Mouse (Mus musculus) urinary bladder, postnatal 4 days (tissue): ENCODE results near the gene Traf7.
A peak's percentile ranks its signal among the peaks of the same experiment; 100 is the strongest.

ENCODE experiments used
- DNase-seq, 2 experiments: peaks; one replicate each; pipeline ENCODE4 v3.0.0; 2021 to 2022; ENCODE audit warnings: low spot score in 2 of 2

Traf7 gene

DNA sequence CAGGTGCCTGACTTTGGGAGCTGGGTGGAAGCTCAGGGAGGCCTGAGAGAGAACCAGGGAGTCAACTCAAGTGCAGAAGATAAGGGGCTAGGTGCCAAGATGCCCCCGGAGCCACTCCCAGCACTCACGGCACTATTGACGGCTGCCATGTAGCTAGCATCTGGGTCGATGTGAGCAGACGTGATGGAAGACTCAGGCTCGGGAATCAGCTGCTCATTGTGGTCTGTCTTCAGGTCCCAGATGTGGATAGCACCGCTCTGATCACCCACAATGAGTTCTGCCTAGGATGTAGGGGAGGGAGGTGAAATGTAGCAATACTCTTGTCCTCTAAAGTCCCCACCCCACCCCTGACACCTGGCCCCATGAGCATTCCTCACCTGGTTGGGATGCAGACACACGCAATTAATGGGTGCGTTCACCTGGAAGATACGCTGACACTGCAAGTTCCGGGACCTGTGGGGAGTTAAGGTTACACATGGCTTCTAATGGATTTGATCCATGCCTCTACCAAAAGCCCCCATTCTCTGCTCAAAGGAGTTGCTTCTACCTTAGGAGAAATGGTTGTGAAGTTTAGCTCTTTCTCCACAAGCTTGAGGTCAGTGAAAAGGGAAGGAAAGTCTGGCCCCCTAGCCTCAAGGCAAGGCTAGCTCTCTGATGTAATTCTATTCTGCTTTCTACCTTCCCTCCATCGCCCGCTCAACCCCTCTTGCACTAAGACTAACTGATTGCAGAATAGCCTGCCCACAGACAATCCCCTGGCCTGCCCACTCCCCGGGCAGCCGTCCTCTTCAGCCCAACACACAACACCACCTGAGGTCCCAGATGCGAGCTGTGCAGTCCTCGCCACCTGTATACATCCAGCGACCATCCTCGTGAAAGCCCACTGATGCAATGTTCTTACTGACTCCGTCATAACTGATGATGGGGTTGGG is 50.4 kb downstream of the Traf7 start:
- DNase-seq, result no peak

DNA sequence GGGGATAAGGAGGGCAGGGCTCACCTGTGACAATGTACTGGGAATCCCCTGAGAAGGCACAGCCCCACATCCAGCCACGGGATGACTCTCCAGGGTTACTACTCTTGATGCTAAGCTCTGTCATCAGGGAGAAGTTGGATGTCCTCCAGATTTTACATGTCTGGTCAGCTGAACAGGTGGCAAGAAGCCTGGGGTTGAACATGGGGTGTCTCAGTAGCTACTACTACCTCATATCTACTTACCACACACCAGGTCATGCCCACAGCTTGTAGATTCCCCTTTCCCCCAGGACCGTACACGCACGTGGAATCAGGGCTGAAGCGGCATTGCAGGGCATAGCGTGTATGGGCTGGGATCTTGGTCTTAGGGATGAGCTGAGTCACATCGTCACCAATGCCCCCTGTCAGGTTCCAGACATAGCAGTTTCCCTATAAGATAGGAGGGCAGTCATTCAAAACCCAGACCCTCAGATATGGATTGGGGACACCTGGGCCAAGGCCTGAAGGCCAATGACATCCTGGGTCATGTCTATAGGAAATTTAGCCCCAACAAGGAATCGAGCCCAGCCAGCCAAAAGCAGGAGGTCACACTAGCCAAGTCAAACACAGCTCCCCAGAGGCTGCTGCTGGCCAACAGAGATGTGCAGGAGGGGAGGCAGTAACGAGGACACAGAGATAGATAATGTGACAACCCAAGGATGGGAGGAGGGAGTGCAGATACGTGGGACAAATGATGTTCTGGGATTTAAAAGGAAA is 51.5 kb downstream of the Traf7 start:
- DNase-seq, result no peak

DNA sequence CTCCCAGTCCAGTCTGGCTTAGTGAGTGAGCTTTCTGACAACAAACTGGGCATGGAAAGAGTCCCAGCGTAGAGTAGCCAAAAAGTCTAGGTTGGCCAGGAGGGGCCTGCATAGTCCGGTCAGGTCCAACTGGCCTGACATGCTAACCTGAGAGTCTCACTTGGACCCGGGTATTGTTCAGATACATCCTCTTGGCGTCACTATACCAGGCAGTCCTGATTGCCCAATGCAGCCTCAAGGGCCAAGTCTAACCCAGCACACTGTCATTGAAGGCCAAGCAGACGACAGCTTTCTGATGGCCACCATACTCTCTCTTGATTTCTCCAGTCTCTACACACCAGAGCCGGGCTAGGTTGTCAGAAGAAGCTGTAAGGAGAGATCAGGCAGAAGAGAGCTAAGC is 52.2 kb downstream of the Traf7 start:
- DNase-seq, result no peak

DNA sequence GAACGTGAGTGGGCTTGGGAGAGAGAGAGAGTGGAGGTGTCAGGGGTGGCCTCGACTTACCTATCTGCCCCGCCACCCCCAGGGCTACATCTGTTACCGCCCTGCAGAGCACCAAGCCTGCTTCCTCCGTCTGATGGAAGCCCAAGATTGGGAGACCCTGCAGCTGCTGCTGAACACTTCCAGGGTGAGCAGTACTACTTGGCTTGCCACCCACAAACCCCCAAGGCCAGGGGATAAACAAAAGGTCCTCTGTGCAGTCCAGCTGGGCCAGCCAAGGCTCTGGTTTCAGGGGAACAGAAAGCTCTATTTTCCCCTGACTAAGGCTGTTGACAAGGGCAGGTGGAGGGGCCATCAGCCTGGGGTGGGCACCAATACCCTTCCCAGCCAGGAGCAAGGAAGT is 53.2 kb downstream of the Traf7 start:
- DNase-seq, result no peak

DNA sequence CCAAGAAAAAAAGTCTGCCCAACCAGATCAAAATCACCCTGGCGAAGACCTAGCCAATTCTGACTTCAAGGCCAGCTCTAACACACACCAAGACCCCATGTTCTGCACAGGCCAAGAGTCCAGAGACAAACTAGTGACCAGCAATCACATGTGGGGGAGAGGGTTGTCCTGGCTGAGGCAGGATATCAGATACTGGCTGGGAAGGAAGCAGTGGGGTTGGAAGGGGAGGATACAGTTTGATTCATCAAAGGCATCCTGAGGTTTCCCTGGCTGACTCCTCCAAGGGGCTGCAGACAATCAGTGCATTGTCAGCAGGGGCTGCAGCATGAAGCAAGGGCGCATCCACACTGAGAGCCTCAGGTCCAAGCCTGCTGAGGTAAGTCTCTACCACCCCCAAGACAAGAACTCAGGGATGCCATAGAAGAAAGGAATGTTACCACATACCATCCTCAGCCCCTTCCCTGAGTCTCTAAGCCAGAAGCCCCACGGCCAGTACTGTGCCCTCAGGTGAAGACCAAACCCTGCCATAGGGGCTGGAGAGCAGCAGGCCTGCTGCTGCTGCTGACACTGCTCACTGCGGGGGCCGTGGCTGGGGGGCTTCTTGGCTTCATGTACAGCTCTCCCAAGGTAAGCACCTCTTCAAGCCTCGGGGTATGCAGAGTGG is 54.0 kb downstream of the Traf7 start, which contains the start of gene Bricd5:
Gene Bricd5, plus strand, starts transcription at position 273 of the 664 bp plus-strand sequence.
- no peak for DNase-seq

DNA sequence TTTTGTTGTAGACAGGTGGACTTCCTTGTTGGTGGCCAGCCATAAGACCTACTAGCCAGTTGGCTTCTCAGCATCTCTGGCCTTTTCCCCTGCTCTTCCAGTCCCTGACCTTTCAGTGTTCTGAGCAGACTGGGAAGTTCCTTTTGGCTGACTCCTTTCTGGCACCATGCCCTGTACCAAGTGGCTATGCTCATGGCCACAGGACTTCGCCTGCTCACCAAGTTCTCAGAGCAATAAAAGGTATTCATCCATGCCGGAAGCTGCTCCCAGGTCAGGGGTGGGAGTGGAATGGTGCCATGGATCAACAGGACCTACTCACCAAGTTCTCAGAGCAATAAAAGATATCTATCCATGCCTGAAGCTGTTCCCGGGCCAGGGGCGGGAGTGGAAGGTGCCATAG is 55.2 kb downstream of the Traf7 start:
- DNase-seq, result no peak

DNA sequence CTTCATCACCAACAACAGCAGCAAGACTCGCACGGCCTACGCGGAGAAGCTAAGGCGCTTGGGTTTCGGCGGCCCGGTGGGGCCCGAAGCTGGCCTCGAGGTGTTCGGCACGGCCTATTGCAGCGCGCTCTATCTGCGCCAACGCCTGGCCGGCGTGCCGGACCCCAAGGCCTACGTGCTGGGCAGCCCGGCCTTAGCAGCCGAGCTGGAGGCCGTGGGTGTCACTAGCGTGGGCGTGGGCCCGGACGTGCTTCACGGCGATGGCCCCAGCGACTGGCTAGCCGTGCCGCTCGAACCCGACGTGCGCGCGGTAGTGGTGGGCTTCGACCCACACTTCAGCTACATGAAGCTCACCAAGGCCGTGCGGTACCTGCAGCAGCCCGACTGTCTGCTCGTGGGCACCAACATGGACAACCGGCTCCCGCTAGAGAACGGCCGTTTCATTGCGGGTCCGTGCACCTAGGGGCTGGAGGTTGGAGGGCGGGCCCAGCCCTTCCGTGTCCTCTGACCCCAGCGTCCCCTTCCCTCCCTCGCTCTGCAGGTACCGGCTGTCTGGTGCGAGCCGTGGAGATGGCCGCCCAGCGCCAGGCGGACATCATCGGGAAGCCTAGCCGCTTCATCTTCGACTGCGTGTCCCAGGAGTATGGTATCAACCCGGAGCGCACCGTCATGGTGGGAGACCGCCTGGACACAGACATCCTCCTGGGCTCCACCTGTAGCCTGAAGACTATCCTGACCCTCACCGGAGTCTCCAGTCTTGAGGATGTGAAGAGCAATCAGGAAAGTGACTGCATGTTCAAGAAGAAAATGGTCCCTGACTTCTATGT is 56.8 kb downstream of the Traf7 start:
- DNase-seq, result peak in 1 of 2 experiments; percentile 37

DNA sequence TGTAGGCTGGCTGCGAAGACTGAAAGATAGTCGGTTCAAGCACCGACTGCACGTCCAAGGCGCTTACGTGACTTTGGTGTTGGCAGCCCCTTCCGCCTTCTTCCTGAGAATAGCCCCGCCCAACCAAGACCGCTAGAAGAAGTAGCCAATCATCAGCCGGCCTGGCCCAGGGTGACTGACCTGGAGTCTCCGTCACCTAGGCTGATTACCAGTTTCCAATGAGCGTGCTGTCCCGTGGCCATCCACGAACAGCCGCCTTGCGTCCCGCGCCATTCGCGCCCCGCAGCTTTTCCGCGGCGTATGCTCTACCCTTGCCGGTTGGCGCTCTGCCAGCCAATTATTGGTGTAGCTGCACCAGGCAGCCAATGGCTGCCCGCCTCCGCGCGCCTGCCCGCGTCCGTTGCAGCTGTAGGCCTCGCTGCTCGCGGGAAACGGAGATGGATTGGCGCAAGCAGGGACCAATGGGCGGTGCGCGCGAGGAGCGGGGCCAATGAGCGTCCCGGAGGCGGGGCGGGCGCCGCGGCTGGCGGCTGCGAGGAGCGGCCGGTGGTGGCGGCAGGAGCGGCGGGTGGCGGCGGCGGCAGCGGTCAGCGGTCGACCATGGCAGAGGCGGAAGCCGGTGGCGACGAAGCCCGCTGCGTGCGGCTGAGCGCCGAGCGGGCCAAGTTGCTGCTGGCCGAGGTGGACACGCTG is 57.7 kb downstream of the Traf7 start, which contains the start of the genes E4f1 and Pgp:
Gene E4f1, minus strand, starts transcription at position 404 of the 693 bp plus-strand sequence.
Gene Pgp, plus strand, starts transcription at position 483 of the 693 bp plus-strand sequence.
- DNase-seq, result peak; percentile 98

DNA sequence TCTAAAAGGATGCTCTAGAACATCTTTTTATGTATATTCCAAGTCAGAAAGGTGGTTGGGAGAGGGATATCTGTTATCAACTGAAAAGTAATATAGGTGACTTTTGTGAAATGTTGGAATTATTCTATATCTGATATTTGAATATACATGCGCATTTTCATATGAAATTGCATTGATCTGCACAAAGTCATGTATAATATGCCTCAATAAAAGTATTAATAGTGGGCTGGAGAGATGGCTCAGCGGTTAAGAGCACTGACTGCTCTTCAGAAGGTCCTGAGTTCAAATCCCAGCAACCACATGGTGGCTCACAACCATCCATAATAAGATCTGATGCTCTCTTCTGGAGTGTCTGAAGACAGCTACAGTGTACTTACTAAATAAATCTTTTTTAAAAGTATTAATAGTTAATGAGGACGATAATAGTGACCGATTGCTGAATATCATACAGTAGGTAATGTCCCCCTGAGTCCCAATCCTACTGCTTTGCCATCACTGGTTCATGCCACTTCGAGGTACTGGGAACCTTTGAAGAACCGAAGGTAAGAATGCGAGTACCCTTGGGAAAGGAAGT is 58.3 kb downstream of the Traf7 start:
- no peak for DNase-seq

DNA sequence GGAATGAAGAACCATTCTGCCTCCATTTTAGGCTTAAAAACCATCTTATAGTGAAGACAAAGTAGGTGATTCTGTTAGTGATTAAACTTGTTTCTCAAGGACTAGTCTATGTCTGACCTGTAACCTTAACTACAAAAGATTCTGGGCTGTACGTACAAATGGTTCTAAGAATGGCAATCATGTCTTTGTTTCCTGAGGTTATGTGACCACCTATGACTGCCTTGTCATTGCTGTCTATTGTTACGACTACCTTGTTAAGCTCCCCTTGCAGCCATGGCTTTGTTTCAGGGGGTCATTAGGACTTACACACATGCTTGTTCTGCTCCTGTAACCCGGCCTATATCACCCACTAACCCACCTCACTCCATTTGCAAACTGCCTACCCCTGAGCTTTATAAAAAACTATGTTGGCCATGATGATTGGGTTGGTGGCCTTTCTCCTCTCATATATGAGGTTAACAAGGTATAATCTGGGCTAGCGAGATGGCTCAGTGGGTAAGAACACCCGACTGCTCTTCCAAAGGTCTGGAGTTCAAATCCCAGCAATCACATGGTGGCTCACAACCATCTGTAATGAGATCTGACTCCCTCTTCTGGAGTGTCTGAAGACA is 59.0 kb downstream of the Traf7 start:
- no peak for DNase-seq

DNA sequence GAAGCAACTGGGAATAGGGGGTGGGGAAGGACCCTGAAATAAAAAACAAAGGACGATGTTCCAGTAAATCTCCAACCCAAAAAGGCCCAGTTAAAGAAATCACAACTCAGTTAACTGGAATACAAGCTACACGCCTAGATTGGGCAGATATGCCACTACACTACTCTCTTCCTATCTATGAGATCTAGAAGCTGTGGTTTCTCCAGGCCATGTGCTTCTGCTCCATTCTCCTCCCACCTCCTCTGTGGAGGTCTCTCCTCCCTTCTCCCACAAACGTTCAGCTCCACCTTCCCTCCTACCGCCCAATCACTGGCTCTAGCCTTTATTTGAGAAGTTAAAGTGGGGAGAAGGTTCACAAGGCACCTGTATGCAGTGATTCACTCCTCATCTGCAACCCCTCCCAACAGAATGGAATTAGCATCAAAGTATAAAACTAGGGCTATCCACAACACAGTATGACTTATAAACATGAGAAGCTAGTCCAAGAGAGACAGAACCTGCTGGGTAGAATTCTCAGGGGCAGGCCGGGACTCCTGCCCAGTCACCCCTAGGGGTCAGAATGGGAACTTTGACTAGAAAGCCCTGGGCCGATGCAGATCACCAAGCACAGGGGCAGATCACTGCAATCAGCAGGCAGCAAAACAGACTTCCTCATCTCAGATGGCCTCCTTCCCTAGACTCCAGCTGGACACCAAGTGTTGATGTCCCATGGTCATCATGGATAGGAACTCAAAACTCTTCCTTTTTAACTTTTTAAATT is 64.2 kb downstream of the Traf7 start:
- no peak for DNase-seq

DNA sequence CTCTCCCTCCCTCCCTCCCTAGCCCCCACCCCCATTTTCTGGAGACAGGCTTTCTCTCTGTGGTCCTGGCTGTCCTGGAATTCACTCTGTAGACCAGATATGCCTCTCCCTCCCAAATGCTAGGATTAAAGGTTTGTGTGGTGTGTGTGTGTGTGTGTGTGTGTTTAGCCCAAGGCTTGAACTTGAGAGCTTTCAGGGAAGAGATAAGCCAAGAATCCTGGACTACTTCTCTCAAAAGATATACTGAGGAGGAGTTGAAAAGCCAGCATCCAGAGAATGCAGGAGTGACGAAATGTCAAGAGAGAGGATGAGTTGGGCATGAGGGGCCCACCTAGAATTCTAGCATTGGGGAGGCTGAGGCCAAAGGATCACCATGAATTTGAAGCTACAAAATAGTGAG is 64.8 kb downstream of the Traf7 start:
- DNase-seq, result no peak

DNA sequence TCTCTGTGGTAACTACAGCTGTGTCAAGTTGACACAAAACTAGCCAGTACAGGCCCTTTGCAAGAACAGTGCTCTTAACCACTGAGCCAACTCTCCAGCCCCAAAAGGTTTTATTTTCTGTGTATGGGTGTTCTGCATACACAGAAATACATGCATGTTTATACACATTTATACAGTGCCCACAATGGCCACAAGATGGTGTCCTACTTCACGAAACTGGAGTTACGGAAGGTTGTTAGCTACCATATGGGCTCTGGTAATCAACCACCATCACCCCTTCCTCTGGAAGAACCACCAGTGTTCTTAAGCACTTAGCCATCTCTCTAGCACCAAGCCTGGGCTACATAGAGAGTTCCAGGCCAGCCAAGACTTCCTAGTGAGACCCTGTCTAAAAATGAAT is 66.2 kb downstream of the Traf7 start:
- DNase-seq, result no peak
